Mouse (Mus musculus) olfactory bulb, adult 2 months (tissue): ENCODE measurements around the gene 2510039O18Rik. TPM values are rescaled to one million over a fixed set of nuclear protein-coding genes. Genes with fewer than 3 reads are reported as not detected.

Experiments
- H3K27ac ChIP-seq: fragments of 200-500 bp; 2 replicates; pipeline ENCODE4 v1.5.1; 2012; ENCODE audit warnings: low read depth, low read length; ENCODE audit not compliant: insufficient read depth
- H3K4me1 ChIP-seq: fragments of 200-500 bp; 2 replicates; pipeline ENCODE4 v1.6.1; 2012; ENCODE audit warnings: low read length; ENCODE audit not compliant: control insufficient read depth, insufficient read depth
- H3K4me3 ChIP-seq: fragments of 200-500 bp; 2 replicates; pipeline ENCODE4 v1.5.1; 2012; ENCODE audit warnings: mild to moderate bottlenecking, low read depth, low read length, moderate library complexity; ENCODE audit not compliant: insufficient read depth
- CTCF ChIP-seq: fragments of 200-500 bp; IDR thresholded peaks from 2 replicates; pipeline ENCODE4 v1.5.1; 2012; ENCODE audit warnings: low read depth, mild to moderate bottlenecking, low read length, moderate library complexity; ENCODE audit not compliant: insufficient read depth
- POLR2A ChIP-seq: fragments of 200-500 bp; IDR thresholded peaks from 2 replicates; pipeline ENCODE4 v1.6.1; 2012; ENCODE audit warnings: mild to moderate bottlenecking, low read depth, low read length, moderate library complexity; ENCODE audit not compliant: insufficient read depth
- WGBS: fragments of 180-500 bp; shearing (Covaris S2); methylation state at CpG from one replicate; pipeline ENCODE4 v1.1.7; 2018; 5-methylcytosine and 5-hydroxymethylcytosine counted together
- polyA plus RNA-seq: library from polyadenylated mRNA; stranded (reverse); fragments of >200 nt; gene quantifications from 2 replicates; pipeline ENCODE4 v1.2.4, GENCODE M21; 2012; ENCODE audit warnings: low replicate concordance; ENCODE audit not compliant: missing spikeins, insufficient read depth, insufficient read length

2510039O18Rik gene
- not detected in 2 replicates for polyA plus RNA-seq

GRCm38 (mm10) chr4:147940576-147941044 lies at the start of gene 2510039O18Rik:
2510039O18Rik (plus strand) TSS chr4:147940895.
- no peak within 1 kb of the TSS for H3K27ac ChIP-seq
- peak within 1 kb of the TSS; percentile 70 for H3K4me3 ChIP-seq
- H3K4me1 ChIP-seq: peaks cover 41% of the 10 kb centered on the region
- under 1% methylated on average over 29 of the region's 35 CpGs for WGBS
- TF ChIP-seq POLR2A (peak; percentile 61), CTCF (no peak)

- Histone ChIP-seq H3K4me3 (no peak overlapping the region), H3K27ac (no peak overlapping the region), H3K4me1 (peaks cover 20% of the 10 kb centered on the region)
- 91% methylated on average over 4 of the region's 4 CpGs for WGBS
- TF ChIP-seq CTCF: no peak
- TF ChIP-seq POLR2A: no peak
These were observed 44.8 kb upstream of the 2510039O18Rik start for GRCm38 (mm10) chr4:147895815-147896330.

GRCm38 (mm10) chr4:147896411-147896810 lies 44.3 kb upstream of the 2510039O18Rik start:
- H3K4me1 ChIP-seq: peaks cover 21% of the 10 kb centered on the region
- no peak for TF ChIP-seq CTCF
- no peak for TF ChIP-seq POLR2A
- 62% methylated on average over 1 of the region's 1 CpGs for WGBS
- no peak overlapping the region for H3K27ac ChIP-seq
- no peak overlapping the region for H3K4me3 ChIP-seq

GRCm38 (mm10) chr4:147897348-147897747 lies 43.3 kb upstream of the 2510039O18Rik start:
- H3K4me3 ChIP-seq: no peak overlapping the region
- H3K27ac ChIP-seq: 0 out of 2 replicates have a peak overlapping the region, but pooled peaks have one; percentile 13
- 56% methylated on average over 3 of the region's 3 CpGs for WGBS
- TF ChIP-seq CTCF (no peak), POLR2A (no peak)
- peaks cover 21% of the 10 kb centered on the region for H3K4me1 ChIP-seq

- Histone ChIP-seq H3K4me1 (peaks cover 30% of the 10 kb centered on the region), H3K4me3 (no peak overlapping the region), H3K27ac (no peak overlapping the region)
- TF ChIP-seq CTCF: no peak
- no peak for TF ChIP-seq POLR2A
- WGBS: 82% methylated on average over 7 of the region's 7 CpGs
These were observed 40.2 kb upstream of the 2510039O18Rik start for GRCm38 (mm10) chr4:147900452-147900851.

- TF ChIP-seq POLR2A: no peak
- no peak for TF ChIP-seq CTCF
- Histone ChIP-seq H3K4me3 (no peak overlapping the region), H3K4me1 (peaks cover 19% of the 10 kb centered on the region), H3K27ac (no peak overlapping the region)
- WGBS: 87% methylated on average over 12 of the region's 12 CpGs
These were observed 37.7 kb upstream of the 2510039O18Rik start for GRCm38 (mm10) chr4:147902906-147903500.

GRCm38 (mm10) chr4:147903601-147904000 lies 37.1 kb upstream of the 2510039O18Rik start:
- 57% methylated on average over 3 of the region's 3 CpGs for WGBS

GRCm38 (mm10) chr4:147904313-147905089 lies 36.2 kb upstream of the 2510039O18Rik start, which contains the start of gene Mfn2:
Mfn2 (minus strand) TSS chr4:147904704.
- WGBS: under 1% methylated on average over 59 of the region's 59 CpGs
- H3K4me1 ChIP-seq: peaks cover 15% of the 10 kb centered on the region

More at GRCm38 (mm10) chr4:147903601-147904000, 37.1 kb upstream of the 2510039O18Rik start:
- Histone ChIP-seq H3K27ac (no peak overlapping the region), H3K4me3 (no peak overlapping the region), H3K4me1 (peaks cover 15% of the 10 kb centered on the region)
- TF ChIP-seq CTCF (no peak), POLR2A (no peak)

GRCm38 (mm10) chr4:147905090-147905659 lies 35.5 kb upstream of the 2510039O18Rik start:
- under 1% methylated on average over 8 of the region's 8 CpGs for WGBS
- peak overlapping the region; percentile 57; the same call in 1 of the 2 replicates for H3K27ac ChIP-seq
- TF ChIP-seq POLR2A (no peak), CTCF (no peak)

More at GRCm38 (mm10) chr4:147904313-147905089, 36.2 kb upstream of the 2510039O18Rik start, which contains the start of gene Mfn2:
- no peak for TF ChIP-seq CTCF
- peak; percentile 53; the same call in 1 of the 2 replicates for TF ChIP-seq POLR2A
- Histone ChIP-seq H3K27ac (peak within 1 kb of the TSS; percentile 100), H3K4me3 (peak within 1 kb of the TSS; percentile 99)

More at GRCm38 (mm10) chr4:147905090-147905659, 35.5 kb upstream of the 2510039O18Rik start:
- peaks cover 15% of the 10 kb centered on the region for H3K4me1 ChIP-seq
- peak overlapping the region; percentile 99 for H3K4me3 ChIP-seq
